Mouse (Mus musculus): Measurements from ENCODE around the gene Nxph1.

Gene Nxph1

GRCm38 (mm10) chr6:8959810-8960209, 11.6 kb downstream of the Nxph1 start:
- DNase-seq (ENCODE audit: low read depth, low spot score): no peak

- no peak for DNase-seq (ENCODE audit: low read depth, low spot score)
Observed at GRCm38 (mm10) chr6:8970576-8970975, 22.3 kb downstream of the Nxph1 start.

- DNase-seq (ENCODE audit: low read depth, low spot score): no peak
Observed at GRCm38 (mm10) chr6:8979237-8979871, 31.1 kb downstream of the Nxph1 start.

- no peak for DNase-seq (ENCODE audit: low read depth, low spot score)
Observed at GRCm38 (mm10) chr6:8996301-8996943, 48.2 kb downstream of the Nxph1 start.

- DNase-seq (ENCODE audit: low read depth, low spot score): no peak
Observed at GRCm38 (mm10) chr6:8997326-8997725, 49.1 kb downstream of the Nxph1 start.

GRCm38 (mm10) chr6:9002686-9003085, 54.5 kb downstream of the Nxph1 start:
- no peak for DNase-seq (ENCODE audit: low read depth, low spot score)

- DNase-seq (ENCODE audit: low read depth, low spot score): no peak
Observed at GRCm38 (mm10) chr6:9026631-9027030, 78.4 kb downstream of the Nxph1 start.

GRCm38 (mm10) chr6:9027146-9027545, 78.9 kb downstream of the Nxph1 start:
- DNase-seq (ENCODE audit: low read depth, low spot score): no peak

- DNase-seq (ENCODE audit: low read depth, low spot score): no peak
Observed at GRCm38 (mm10) chr6:9028501-9028900, 80.3 kb downstream of the Nxph1 start.

GRCm38 (mm10) chr6:9039286-9039685, 91.1 kb downstream of the Nxph1 start:
- DNase-seq (ENCODE audit: low read depth, low spot score): no peak

GRCm38 (mm10) chr6:9040991-9041390, 92.8 kb downstream of the Nxph1 start:
- no peak for DNase-seq (ENCODE audit: low read depth, low spot score)

- no peak for DNase-seq (ENCODE audit: low read depth, low spot score)
Observed at GRCm38 (mm10) chr6:9042391-9042790, 94.2 kb downstream of the Nxph1 start.

GRCm38 (mm10) chr6:9046815-9047214, 98.6 kb downstream of the Nxph1 start:
- no peak for DNase-seq (ENCODE audit: low read depth, low spot score)

GRCm38 (mm10) chr6:9061261-9062105, 113.3 kb downstream of the Nxph1 start:
- no peak for DNase-seq (ENCODE audit: low read depth, low spot score)

GRCm38 (mm10) chr6:9066435-9066834, 118.2 kb downstream of the Nxph1 start:
- DNase-seq (ENCODE audit: low read depth, low spot score): no peak

- DNase-seq (ENCODE audit: low read depth, low spot score): no peak
Observed at GRCm38 (mm10) chr6:9069913-9070312, 121.7 kb downstream of the Nxph1 start.

GRCm38 (mm10) chr6:9076463-9076862, 128.2 kb downstream of the Nxph1 start:
- no peak for DNase-seq (ENCODE audit: low read depth, low spot score)

GRCm38 (mm10) chr6:9077793-9078689, 129.8 kb downstream of the Nxph1 start:
- DNase-seq (ENCODE audit: low read depth, low spot score): no peak

GRCm38 (mm10) chr6:9083851-9084250, 135.6 kb downstream of the Nxph1 start:
- DNase-seq (ENCODE audit: low read depth, low spot score): no peak

- DNase-seq (ENCODE audit: low read depth, low spot score): no peak
Observed at GRCm38 (mm10) chr6:9097345-9097744, 149.1 kb downstream of the Nxph1 start.

GRCm38 (mm10) chr6:9107366-9107765, 159.1 kb downstream of the Nxph1 start:
- DNase-seq (ENCODE audit: low read depth, low spot score): no peak

GRCm38 (mm10) chr6:9119136-9119535, 170.9 kb downstream of the Nxph1 start:
- DNase-seq (ENCODE audit: low read depth, low spot score): no peak
